Mouse (Mus musculus): ENCODE data around the gene Mast4. TPM values are rescaled to one million over a fixed set of nuclear protein-coding genes. Genes with fewer than 3 reads are reported as not detected.
"Not testable (repeated sequence)": the region's sequence is repeated elsewhere in the genome, so short reads cannot be mapped to it uniquely, and the experiment has no call there.

Mast4 gene
- polyA plus RNA-seq, 1 experiment from 2014 or later, result 20.3 TPM

GRCm38 (mm10) chr13:102739720-102740535 is 594.4 kb downstream of the Mast4 start:
- Histone ChIP-seq H3K27me3 (replicated peaks) (no peaks in the 10 kb centered on the region), H3K4me3 (replicated peaks) (no peak overlapping the region), H3K9me3 (no peaks in the 10 kb centered on the region), H3K27ac (no peak overlapping the region), H3K4me1 (replicated peaks) (no peaks in the 10 kb centered on the region), H3K36me3 (0 out of 2 replicates have a peak, but pooled peaks cover 19% of the 10 kb centered on the region), H3K9ac (no peak overlapping the region), H3K4me2 (replicated peaks) (no peak overlapping the region)
- 89% methylated on average over 13 of the region's 13 CpGs for WGBS
- no peak for ATAC-seq

DNA sequence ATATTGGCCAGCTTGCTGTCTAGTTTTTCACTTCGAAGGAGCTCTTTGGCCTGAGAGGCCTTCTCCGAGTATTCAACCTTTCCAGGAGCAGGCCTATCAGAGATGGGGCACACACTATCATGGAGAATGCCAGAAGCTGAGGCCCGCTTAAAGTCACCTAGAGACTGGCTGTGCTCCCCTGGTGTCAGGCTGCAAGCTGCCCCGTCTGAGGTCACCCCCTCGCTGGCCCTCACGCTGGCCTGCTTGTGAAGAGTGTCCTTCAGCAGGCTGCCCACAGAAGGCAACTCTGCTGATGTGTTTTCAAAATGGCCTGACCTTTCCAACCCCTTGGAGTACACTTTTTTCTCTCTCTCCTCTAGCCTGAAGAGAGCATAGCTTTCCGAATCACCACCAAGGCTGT is 596.5 kb downstream of the Mast4 start:
- 0 out of 2 replicates have a peak, but pooled peaks cover 19% of the 10 kb centered on the region for H3K36me3 ChIP-seq
- ATAC-seq, result no peak

DNA sequence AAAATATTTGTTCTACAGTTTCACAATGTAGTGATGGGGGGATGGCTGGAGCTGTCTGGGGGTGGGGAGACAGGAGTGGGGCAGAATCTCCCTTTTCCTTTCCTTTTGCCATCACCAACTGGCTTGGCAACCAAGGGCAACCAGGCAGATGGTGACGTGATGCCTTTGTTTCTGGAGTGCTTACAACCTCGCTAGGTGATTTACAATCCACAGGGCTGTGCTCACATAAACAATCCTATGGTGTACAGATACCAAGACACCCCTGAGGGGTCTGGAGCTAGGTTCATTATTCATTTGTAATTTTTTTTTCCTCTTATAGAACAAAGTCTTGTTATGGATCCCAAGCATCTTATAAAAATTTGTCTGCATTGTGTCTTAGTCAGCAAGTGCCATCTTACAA is 601.2 kb downstream of the Mast4 start:
- no peak for ATAC-seq
- 0 out of 2 replicates have a peak, but pooled peaks cover 12% of the 10 kb centered on the region for H3K36me3 ChIP-seq
- no peaks in the 10 kb centered on the region for H3K4me1 ChIP-seq (replicated peaks)
- no peaks in the 10 kb centered on the region for H3K27me3 ChIP-seq (replicated peaks)
- H3K9ac ChIP-seq, result no peak overlapping the region
- 53% methylated on average over 2 of the region's 2 CpGs for WGBS
- H3K9me3 ChIP-seq, result no peaks in the 10 kb centered on the region
- H3K4me2 ChIP-seq (replicated peaks), result no peak overlapping the region
- no peak overlapping the region for H3K27ac ChIP-seq
- no peak overlapping the region for H3K4me3 ChIP-seq (replicated peaks)

More for the DNA sequence above, 596.5 kb downstream of the Mast4 start:
- Histone ChIP-seq H3K27ac (no peak overlapping the region), H3K4me2 (replicated peaks) (no peak overlapping the region), H3K4me1 (replicated peaks) (no peaks in the 10 kb centered on the region), H3K9me3 (no peaks in the 10 kb centered on the region), H3K4me3 (replicated peaks) (no peak overlapping the region), H3K27me3 (replicated peaks) (no peaks in the 10 kb centered on the region), H3K9ac (no peak overlapping the region)
- WGBS, result 89% methylated on average over 7 of the region's 7 CpGs

- 68% methylated on average over 7 of the region's 7 CpGs for WGBS
- not testable (repeated sequence) for H3K27me3 ChIP-seq (replicated peaks); H3K4me3 ChIP-seq (replicated peaks); H3K36me3 ChIP-seq; H3K4me1 ChIP-seq (replicated peaks); H3K27ac ChIP-seq; H3K9ac ChIP-seq; ATAC-seq; H3K9me3 ChIP-seq; H3K4me2 ChIP-seq (replicated peaks)
These were observed 605.3 kb downstream of the Mast4 start for GRCm38 (mm10) chr13:102728951-102729350.

- Histone ChIP-seq H3K4me2 (replicated peaks) (no peak overlapping the region), H3K4me1 (replicated peaks) (no peaks in the 10 kb centered on the region), H3K9me3 (no peaks in the 10 kb centered on the region), H3K36me3 (no peaks in the 10 kb centered on the region), H3K27ac (no peak overlapping the region), H3K9ac (no peak overlapping the region), H3K4me3 (replicated peaks) (no peak overlapping the region), H3K27me3 (replicated peaks) (no peaks in the 10 kb centered on the region)
- WGBS, result 48% methylated on average over 3 of the region's 3 CpGs
- no peak for ATAC-seq
These were observed 606.3 kb downstream of the Mast4 start for GRCm38 (mm10) chr13:102728035-102728434.

DNA sequence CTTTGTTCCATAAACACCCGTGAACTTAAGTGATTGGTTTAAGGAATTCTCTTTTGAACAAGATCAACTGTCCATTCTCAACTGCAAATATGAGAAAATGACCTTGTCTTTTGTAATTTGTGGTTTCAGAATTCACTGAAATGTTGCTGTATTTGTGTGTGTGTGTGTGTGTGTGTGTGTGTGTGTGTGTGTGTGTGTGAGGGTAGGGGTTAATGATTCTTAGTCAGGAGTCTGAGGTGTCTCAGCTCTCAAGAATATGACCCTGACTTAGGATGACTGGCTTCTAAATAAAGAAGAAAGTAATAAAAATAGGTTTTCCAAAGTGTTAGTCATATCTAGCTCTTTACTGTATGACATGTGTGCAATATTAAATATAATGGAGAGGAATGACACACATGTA is 607.4 kb downstream of the Mast4 start:
- H3K27me3 ChIP-seq (replicated peaks), result no peaks in the 10 kb centered on the region
- WGBS, result 89% methylated on average over 1 of the region's 1 CpGs
- no peaks in the 10 kb centered on the region for H3K36me3 ChIP-seq
- no peaks in the 10 kb centered on the region for H3K9me3 ChIP-seq
- no peak overlapping the region for H3K9ac ChIP-seq
- H3K4me3 ChIP-seq (replicated peaks), result no peak overlapping the region
- H3K4me2 ChIP-seq (replicated peaks), result no peak overlapping the region
- no peaks in the 10 kb centered on the region for H3K4me1 ChIP-seq (replicated peaks)
- no peak overlapping the region for H3K27ac ChIP-seq
- ATAC-seq, result no peak

DNA sequence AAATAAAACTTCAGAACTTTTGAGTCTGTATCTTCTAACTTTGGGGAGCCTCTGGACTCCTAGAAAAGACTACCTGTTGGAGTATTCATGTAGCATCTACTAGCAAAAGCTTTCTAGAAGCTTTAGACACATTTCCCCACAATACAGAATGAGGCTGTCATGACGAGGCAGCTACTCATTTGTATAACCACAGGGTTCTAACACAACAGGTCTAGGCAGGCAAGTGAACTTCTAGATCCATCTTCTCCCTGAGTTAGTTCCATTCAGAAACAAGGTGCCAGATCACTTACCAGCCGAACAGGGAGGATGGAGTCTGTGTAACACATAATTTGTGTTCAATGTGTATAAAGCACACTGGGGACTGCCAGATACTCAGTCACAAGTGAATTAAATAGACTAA is 608.4 kb downstream of the Mast4 start:
- Histone ChIP-seq H3K27me3 (replicated peaks) (no peaks in the 10 kb centered on the region), H3K4me2 (replicated peaks) (no peak overlapping the region), H3K4me1 (replicated peaks) (no peaks in the 10 kb centered on the region), H3K36me3 (no peaks in the 10 kb centered on the region), H3K9ac (no peak overlapping the region), H3K9me3 (no peaks in the 10 kb centered on the region), H3K27ac (no peak overlapping the region), H3K4me3 (replicated peaks) (no peak overlapping the region)
- WGBS, result 71% methylated on average over 2 of the region's 2 CpGs
- no peak for ATAC-seq

DNA sequence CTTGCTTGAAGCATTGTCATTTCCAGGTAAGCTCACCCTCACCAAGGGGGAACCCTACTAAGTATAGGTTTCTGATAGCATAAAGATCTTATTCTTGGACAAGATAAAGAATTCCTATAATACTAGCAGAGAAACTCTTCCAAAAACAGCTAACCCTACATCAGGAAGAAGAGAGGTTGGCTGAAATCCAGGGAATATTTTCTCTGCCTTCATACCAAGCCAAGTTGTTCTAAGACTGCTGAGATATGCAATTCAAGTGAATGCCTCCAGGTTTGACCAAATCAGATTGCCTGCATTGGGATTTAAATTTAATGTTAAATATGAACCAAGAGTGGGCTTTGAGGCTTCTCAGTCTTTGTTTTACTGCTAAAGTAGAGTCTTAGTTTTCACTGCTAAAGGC is 608.9 kb downstream of the Mast4 start:
- no peaks in the 10 kb centered on the region for H3K27me3 ChIP-seq (replicated peaks)
- no peak overlapping the region for H3K9ac ChIP-seq
- no peak overlapping the region for H3K4me3 ChIP-seq (replicated peaks)
- no peak overlapping the region for H3K4me2 ChIP-seq (replicated peaks)
- no peaks in the 10 kb centered on the region for H3K4me1 ChIP-seq (replicated peaks)
- ATAC-seq, result no peak
- no peaks in the 10 kb centered on the region for H3K9me3 ChIP-seq
- H3K36me3 ChIP-seq, result no peaks in the 10 kb centered on the region
- no peak overlapping the region for H3K27ac ChIP-seq

DNA sequence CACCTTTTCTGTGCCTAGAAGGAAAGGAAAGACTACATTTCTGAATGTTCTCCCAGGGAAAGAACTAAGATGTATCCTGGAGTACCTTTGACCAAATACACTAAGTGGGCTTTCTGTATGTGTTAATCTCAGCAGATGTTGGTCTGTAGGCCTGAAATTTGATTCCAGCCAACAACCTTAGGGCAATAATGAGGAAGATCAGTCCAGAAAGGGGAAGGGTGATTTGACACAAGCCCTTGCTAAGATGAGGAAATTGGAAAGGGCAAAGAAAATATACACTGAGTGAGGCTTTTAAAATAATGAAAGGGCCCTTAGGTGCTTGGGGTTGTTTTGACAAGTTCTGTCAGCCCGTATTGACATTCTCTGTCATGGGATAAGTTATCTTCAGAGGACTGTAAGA is 617.3 kb downstream of the Mast4 start:
- Histone ChIP-seq H3K27ac (no peak overlapping the region), H3K4me2 (replicated peaks) (no peak overlapping the region), H3K4me3 (replicated peaks) (no peak overlapping the region), H3K27me3 (replicated peaks) (no peaks in the 10 kb centered on the region), H3K4me1 (replicated peaks) (no peaks in the 10 kb centered on the region), H3K36me3 (no peaks in the 10 kb centered on the region), H3K9ac (no peak overlapping the region), H3K9me3 (no peaks in the 10 kb centered on the region)
- ATAC-seq, result no peak
- 74% methylated on average over 1 of the region's 1 CpGs for WGBS

GRCm38 (mm10) chr13:102700744-102701143 is 633.6 kb downstream of the Mast4 start:
- no peak for ATAC-seq
- Histone ChIP-seq H3K4me3 (replicated peaks) (no peak overlapping the region), H3K27me3 (replicated peaks) (no peaks in the 10 kb centered on the region), H3K4me2 (replicated peaks) (no peak overlapping the region), H3K36me3 (no peaks in the 10 kb centered on the region), H3K9me3 (no peaks in the 10 kb centered on the region), H3K27ac (no peak overlapping the region), H3K4me1 (replicated peaks) (peaks cover 6% of the 10 kb centered on the region; the same call in 1 of the 2 replicates), H3K9ac (no peak overlapping the region)
- WGBS, result 80% methylated on average over 3 of the region's 3 CpGs

GRCm38 (mm10) chr13:102700176-102700575 is 634.1 kb downstream of the Mast4 start:
- Histone ChIP-seq H3K4me2 (replicated peaks) (no peak overlapping the region), H3K4me3 (replicated peaks) (no peak overlapping the region), H3K9me3 (no peaks in the 10 kb centered on the region), H3K4me1 (replicated peaks) (peaks cover 6% of the 10 kb centered on the region; the same call in 1 of the 2 replicates), H3K27ac (no peak overlapping the region), H3K9ac (no peak overlapping the region), H3K27me3 (replicated peaks) (no peaks in the 10 kb centered on the region), H3K36me3 (no peaks in the 10 kb centered on the region)
- no peak for ATAC-seq
- 82% methylated on average over 5 of the region's 5 CpGs for WGBS

DNA sequence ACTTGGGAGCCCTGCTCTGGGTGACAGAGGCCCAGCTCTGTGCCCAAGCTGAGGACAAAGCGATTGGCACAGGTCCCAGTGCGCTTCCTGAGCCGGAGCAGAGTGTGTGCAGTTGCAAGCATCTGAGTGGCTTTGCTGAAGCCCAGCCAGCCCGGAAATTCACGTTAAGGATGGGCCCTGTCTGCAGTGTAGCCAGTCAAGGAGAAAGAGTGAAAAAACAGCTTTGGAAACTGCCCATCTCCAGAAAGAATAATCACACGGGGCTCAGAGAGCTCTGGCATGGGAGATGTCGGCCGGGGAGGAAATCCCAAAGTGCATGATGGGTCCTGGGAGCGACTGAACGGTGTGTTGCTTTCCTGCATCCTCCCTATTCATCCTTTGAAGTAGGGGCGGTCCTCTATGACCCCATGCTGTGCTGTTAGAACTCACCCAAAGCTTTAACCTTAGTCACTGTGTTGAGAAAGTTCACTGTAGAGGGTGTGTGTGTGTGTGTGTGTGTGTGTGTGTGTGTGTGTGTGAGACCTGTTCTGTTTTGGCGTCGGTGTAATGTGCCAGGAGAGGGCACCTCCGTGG is 635.5 kb downstream of the Mast4 start:
- Histone ChIP-seq H3K4me3 (replicated peaks) (no peak overlapping the region), H3K36me3 (no peaks in the 10 kb centered on the region), H3K9ac (no peak overlapping the region)

GRCm38 (mm10) chr13:102698335-102698734 is 636.0 kb downstream of the Mast4 start:
- Histone ChIP-seq H3K9ac (no peak overlapping the region), H3K4me2 (replicated peaks) (peak overlapping the region; percentile 36), H3K4me3 (replicated peaks) (no peak overlapping the region), H3K36me3 (no peaks in the 10 kb centered on the region), H3K4me1 (replicated peaks) (peaks cover 6% of the 10 kb centered on the region; the same call in 1 of the 2 replicates), H3K27me3 (replicated peaks) (no peaks in the 10 kb centered on the region), H3K9me3 (no peaks in the 10 kb centered on the region), H3K27ac (peak overlapping the region; percentile 44)
- no peak for ATAC-seq
- WGBS, result 38% methylated on average over 10 of the region's 10 CpGs

More for the DNA sequence above, 635.5 kb downstream of the Mast4 start:
- H3K9me3 ChIP-seq, result no peaks in the 10 kb centered on the region
- peak overlapping the region; percentile 44 for H3K27ac ChIP-seq
- H3K4me2 ChIP-seq (replicated peaks), result peak overlapping the region; percentile 36
- no peaks in the 10 kb centered on the region for H3K27me3 ChIP-seq (replicated peaks)
- H3K4me1 ChIP-seq (replicated peaks), result peaks cover 6% of the 10 kb centered on the region; the same call in 1 of the 2 replicates
- 43% methylated on average over 14 of the region's 14 CpGs for WGBS
- ATAC-seq, result peak; percentile 69
